Mouse (Mus musculus) MEL (cell line): ENCODE measurements around the gene Gm1113. TPM values are rescaled to one million over a fixed set of nuclear protein-coding genes. Genes with fewer than 3 reads are reported as not detected.

Source experiments
- DNase-seq: peaks from one replicate; pipeline ENCODE4 v3.0.0; 2011; ENCODE audit warnings: low read depth, low spot score
- H3K27ac ChIP-seq: 2 replicates; pipeline ENCODE4 v1.5.1; 2012; ENCODE audit warnings: low read depth, mild to moderate bottlenecking, control low read depth, low read length, moderate library complexity; ENCODE audit not compliant: control insufficient read depth
- H3K27me3 ChIP-seq, 2 experiments: fragments of 150-350 bp in 1 of 2; sonication (generic) in 1 of 2; 2 replicates each; pipeline ENCODE4 v1.6.1; 2012; ENCODE audit warnings: low read length in 2 of 2, mild to moderate bottlenecking in 2 of 2, improper control_type of control experiment in 1 of 2, moderate library complexity in 1 of 2; ENCODE audit not compliant: insufficient read depth in 2 of 2, control insufficient read depth in 1 of 2
- H3K36me3 ChIP-seq, 2 experiments: 2 replicates each; pipeline ENCODE4 v1.6.1; 2012 to 2014; ENCODE audit warnings: low read length in 2 of 2, improper control_type of control experiment in 1 of 2, inconsistent platforms in 1 of 2, mild to moderate bottlenecking in 1 of 2; ENCODE audit not compliant: insufficient read depth in 2 of 2, control insufficient read depth in 1 of 2
- H3K4me1 ChIP-seq, 2 experiments: fragments of 150-350 bp in 1 of 2; sonication (generic) in 1 of 2; 2 replicates each; pipeline ENCODE4 v1.6.1; 2012; ENCODE audit warnings: low read length in 2 of 2, improper control_type of control experiment in 1 of 2, mild to moderate bottlenecking in 1 of 2; ENCODE audit not compliant: insufficient read depth in 2 of 2, control insufficient read depth in 1 of 2
- H3K4me3 ChIP-seq, 2 experiments: fragments of 150-350 bp in 1 of 2; sonication (generic) in 1 of 2; 2 replicates each; pipeline ENCODE4 v1.5.1; 2012; ENCODE audit warnings: low read depth in 2 of 2, low read length in 2 of 2, mild to moderate bottlenecking in 2 of 2, moderate library complexity in 2 of 2, control low read depth in 1 of 2, improper control_type of control experiment in 1 of 2; ENCODE audit not compliant: control insufficient read depth in 1 of 2, insufficient read depth in 1 of 2
- H3K79me2 ChIP-seq: 2 replicates; pipeline ENCODE4 v1.6.1; 2012; ENCODE audit warnings: mild to moderate bottlenecking, low read length, moderate library complexity; ENCODE audit not compliant: control insufficient read depth, poor library complexity, insufficient read depth
- H3K9ac ChIP-seq: 2 replicates; pipeline ENCODE4 v1.6.1; 2012; ENCODE audit warnings: low read depth, mild to moderate bottlenecking, control low read depth, low read length, moderate library complexity; ENCODE audit not compliant: control insufficient read depth, poor library complexity, severe bottlenecking
- H3K9me3 ChIP-seq: fragments of 150-350 bp; sonication (generic); replicated peaks from 2 replicates; pipeline ENCODE4 v1.6.1; 2012; ENCODE audit warnings: mild to moderate bottlenecking, low read length, improper control_type of control experiment, moderate library complexity; ENCODE audit not compliant: insufficient read depth
- CHD1 ChIP-seq: IDR thresholded peaks from 2 replicates; pipeline ENCODE4 v1.6.1; 2012; ENCODE audit warnings: low read depth, mild to moderate bottlenecking, inconsistent platforms, low read length, improper control_type of control experiment
- ELF1 ChIP-seq: IDR thresholded peaks from 2 replicates; pipeline ENCODE4 v1.6.1; 2014; ENCODE audit warnings: low read depth, mild to moderate bottlenecking, inconsistent platforms, low read length, improper control_type of control experiment, moderate library complexity
- EP300 ChIP-seq, 2 experiments: IDR thresholded peaks; 2 replicates each; pipeline ENCODE4 v1.6.1; 2011; ENCODE audit warnings: improper control_type of control experiment in 2 of 2, low read length in 2 of 2, low read depth in 1 of 2, mild to moderate bottlenecking in 1 of 2
- ETS1 ChIP-seq: IDR thresholded peaks from 2 replicates; pipeline ENCODE4 v1.6.1; 2012; ENCODE audit warnings: low read depth, mild to moderate bottlenecking, inconsistent platforms, low read length, improper control_type of control experiment, moderate library complexity
- MAFK ChIP-seq: IDR thresholded peaks from 2 replicates; pipeline ENCODE4 v1.6.1; 2011; ENCODE audit warnings: low read depth, mild to moderate bottlenecking, low read length, improper control_type of control experiment, borderline replicate concordance
- MAZ ChIP-seq: IDR thresholded peaks from 2 replicates; pipeline ENCODE4 v1.6.1; 2012; ENCODE audit warnings: low read depth, mild to moderate bottlenecking, inconsistent platforms, low read length, improper control_type of control experiment
- MEF2A ChIP-seq: IDR thresholded peaks from 2 replicates; pipeline ENCODE4 v1.6.1; 2014; ENCODE audit warnings: low read depth, mild to moderate bottlenecking, inconsistent platforms, low read length, improper control_type of control experiment; ENCODE audit not compliant: poor library complexity, insufficient replicate concordance, severe bottlenecking; ENCODE audit errors: extremely low read depth
- MXI1 ChIP-seq: IDR thresholded peaks from 2 replicates; pipeline ENCODE4 v1.6.1; 2011; ENCODE audit warnings: mild to moderate bottlenecking, low read depth, low read length, improper control_type of control experiment
- NELFE ChIP-seq: IDR thresholded peaks from 2 replicates; pipeline ENCODE4 v1.6.1; 2011; ENCODE audit warnings: low read depth, low read length, improper control_type of control experiment
- NRF1 ChIP-seq: IDR thresholded peaks from 2 replicates; pipeline ENCODE4 v1.6.1; 2014; ENCODE audit warnings: low read depth, mild to moderate bottlenecking, inconsistent platforms, low read length, improper control_type of control experiment, moderate library complexity; ENCODE audit not compliant: poor library complexity, insufficient read depth, severe bottlenecking
- POLR2AphosphoS2 ChIP-seq: IDR thresholded peaks from 2 replicates; pipeline ENCODE4 v1.6.1; 2011; ENCODE audit warnings: low read length, improper control_type of control experiment
- POLR2AphosphoS5 ChIP-seq: IDR thresholded peaks from 2 replicates; pipeline ENCODE4 v1.6.1; 2012; ENCODE audit warnings: low read depth, borderline replicate concordance, mild to moderate bottlenecking, inconsistent platforms, low read length, moderate library complexity, mixed read lengths
- RAD21 ChIP-seq: IDR thresholded peaks from 2 replicates; pipeline ENCODE4 v1.6.1; 2011; ENCODE audit warnings: mild to moderate bottlenecking, low read depth, low read length, improper control_type of control experiment
- RCOR1 ChIP-seq: IDR thresholded peaks from 2 replicates; pipeline ENCODE4 v1.6.1; 2012; ENCODE audit warnings: low read depth, mild to moderate bottlenecking, inconsistent platforms, low read length, improper control_type of control experiment
- SIN3A ChIP-seq: IDR thresholded peaks from 2 replicates; pipeline ENCODE4 v1.6.1; 2012; ENCODE audit warnings: low read length, improper control_type of control experiment, inconsistent platforms
- SMC3 ChIP-seq: IDR thresholded peaks from 2 replicates; pipeline ENCODE4 v1.6.1; 2011; ENCODE audit warnings: low read depth, low read length, improper control_type of control experiment
- TAL1 ChIP-seq: IDR thresholded peaks from 2 replicates; pipeline ENCODE4 v1.6.1; 2012; ENCODE audit warnings: mild to moderate bottlenecking, inconsistent platforms, low read length, moderate library complexity, mixed read lengths
- TCF12 ChIP-seq: IDR thresholded peaks from 2 replicates; pipeline ENCODE4 v1.6.1; 2014; ENCODE audit warnings: low read depth, mild to moderate bottlenecking, inconsistent platforms, low read length, improper control_type of control experiment, moderate library complexity
- USF1 ChIP-seq: IDR thresholded peaks from 2 replicates; pipeline ENCODE4 v1.6.1; 2014; ENCODE audit warnings: low read depth, mild to moderate bottlenecking, inconsistent platforms, low read length, improper control_type of control experiment, moderate library complexity
- USF2 ChIP-seq, 2 experiments: IDR thresholded peaks; 2 replicates each; pipeline ENCODE4 v1.6.1; 2011 to 2012; ENCODE audit warnings: improper control_type of control experiment in 2 of 2, low read length in 2 of 2, borderline replicate concordance in 1 of 2, inconsistent platforms in 1 of 2, low read depth in 1 of 2, mild to moderate bottlenecking in 1 of 2; ENCODE audit not compliant: insufficient read depth in 1 of 2
- ZC3H11A ChIP-seq: IDR thresholded peaks from 2 replicates; pipeline ENCODE4 v1.6.1; 2012; ENCODE audit warnings: low read depth, mild to moderate bottlenecking, inconsistent platforms, low read length, improper control_type of control experiment
- ZNF384 ChIP-seq: IDR thresholded peaks from 2 replicates; pipeline ENCODE4 v1.6.1; 2012; ENCODE audit warnings: low read depth, mild to moderate bottlenecking, inconsistent platforms, low read length, improper control_type of control experiment
- polyA plus RNA-seq, 2 experiments: library from polyadenylated mRNA; stranded (reverse) in 1 of 2; unstranded in 1 of 2; fragments of >175 nt in 1 of 2; fragments of >200 nt in 1 of 2; gene quantifications; 2 replicates each; pipeline versions ENCODE4 v1.2.1 to v1.2.4; 2012; ENCODE audit warnings: low replicate concordance in 2 of 2, low read depth in 1 of 2; ENCODE audit not compliant: insufficient read length in 2 of 2, insufficient read depth in 1 of 2, missing spikeins in 1 of 2
- total RNA-seq: library from RNA; depleted of rRNA; stranded (reverse); fragments of 300-350 nt; gene quantifications from 2 replicates; pipeline ENCODE4 v1.2.3, GENCODE M21; 2012

The Gm1113 gene
- total and polyA plus RNA-seq, 3 experiments: not detected

GRCm38 (mm10) chr9:35499946-35500345 lies 18.1 kb downstream of the Gm1113 start:
- Histone ChIP-seq H3K79me2 (no peaks in the 10 kb centered on the region), H3K27ac (no peak overlapping the region), H3K4me1 (no peaks in the 10 kb centered on the region), H3K9me3 (no peaks in the 10 kb centered on the region), H3K27me3 (no peaks in the 10 kb centered on the region), H3K36me3 (no peaks in the 10 kb centered on the region), H3K4me3 (no peak overlapping the region), H3K9ac (no peak overlapping the region)
- no peak for DNase-seq
- no peak for TF ChIP-seq TAL1
- TF ChIP-seq SMC3: no peak
- no peak for TF ChIP-seq USF1
- no peak for TF ChIP-seq MXI1
- no peak for TF ChIP-seq CHD1
- no peak for TF ChIP-seq TCF12
- no peak for TF ChIP-seq POLR2AphosphoS2
- TF ChIP-seq ETS1: no peak
- TF ChIP-seq EP300 (IDR thresholded peaks at IDR 0.05; ENCODE audit: low read depth in 1 of 2, low read length in 2 of 2): no peak
- no peak for TF ChIP-seq ZNF384
- no peak for TF ChIP-seq ELF1
- no peak for TF ChIP-seq MEF2A
- no peak for TF ChIP-seq POLR2AphosphoS5
- no peak for TF ChIP-seq RAD21
- no peak for TF ChIP-seq SIN3A
- TF ChIP-seq USF2 (IDR thresholded peaks at IDR 0.05; ENCODE audit: borderline replicate concordance in 1 of 2, insufficient read depth in 1 of 2, low read depth in 1 of 2, low read length in 2 of 2): no peak
- TF ChIP-seq NRF1: no peak

GRCm38 (mm10) chr9:35495471-35495870 lies 22.6 kb downstream of the Gm1113 start:
- Histone ChIP-seq H3K9me3 (no peaks in the 10 kb centered on the region), H3K9ac (no peak overlapping the region), H3K79me2 (no peaks in the 10 kb centered on the region), H3K27me3 (no peaks in the 10 kb centered on the region), H3K4me3 (no peak overlapping the region), H3K27ac (no peak overlapping the region), H3K4me1 (no peaks in the 10 kb centered on the region), H3K36me3 (no peaks in the 10 kb centered on the region)
- TF ChIP-seq RAD21 (no peak), ZC3H11A (no peak), MAZ (no peak), SMC3 (no peak), MAFK (no peak), NELFE (no peak), RCOR1 (no peak)
- no peak for DNase-seq
